Mouse (Mus musculus): ENCODE results near the gene Lpcat2b.

GRCm38 (mm10) chr5:107387788-107388187 lies 43.6 kb upstream of the Lpcat2b start:
- TF ChIP-seq POLR2A (IDR thresholded peaks at IDR 0.05; ENCODE audit: low read depth, low read length) (no peak), CTCF (IDR thresholded peaks at IDR 0.05; ENCODE audit: extremely low read depth, insufficient read length, insufficient replicate concordance, low read depth, low read length) (no peak)
